Mouse (Mus musculus): ENCODE data around the gene Idnk. TPM values are rescaled to one million over a fixed set of nuclear protein-coding genes. Genes with fewer than 3 reads are reported as not detected.

Gene Idnk
- polyA plus RNA-seq (2015; fragmentation: Nextera tagmentation; extraction: Ambion mirVana): 34.9 and 36.2 TPM in 2 replicates

DNA sequence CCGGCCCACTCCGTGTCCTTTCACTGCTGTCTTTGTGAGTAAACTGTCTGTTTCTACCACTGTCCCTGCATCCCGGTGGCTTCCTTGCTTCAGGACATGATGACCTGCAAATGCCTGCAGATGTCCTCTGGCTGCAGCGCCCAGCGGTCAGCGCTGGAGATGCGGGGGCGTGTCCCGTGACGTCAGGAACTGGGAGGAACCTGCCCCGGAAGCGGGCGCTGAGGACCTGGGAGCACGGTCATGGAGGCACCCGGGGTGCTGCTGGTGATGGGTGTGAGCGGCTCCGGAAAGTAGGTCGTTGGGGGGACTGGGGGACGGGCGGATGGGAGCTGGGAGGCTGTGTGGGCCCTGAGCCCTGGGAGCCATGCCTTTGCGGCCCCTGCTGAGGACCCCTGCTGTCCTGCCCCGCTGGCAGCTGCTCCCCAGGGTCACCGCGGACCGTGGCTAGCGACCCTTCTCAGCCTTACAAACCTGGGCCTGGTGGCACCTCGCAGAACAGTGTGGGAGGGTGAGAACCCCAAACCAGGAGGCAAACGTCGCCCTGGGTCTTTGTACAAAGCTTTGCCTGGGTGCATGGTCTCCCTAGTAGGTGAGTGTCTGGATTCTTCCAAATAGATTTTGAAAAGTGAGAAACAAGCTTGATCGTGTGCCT is at the start of gene Idnk:
Gene Idnk (plus strand): TSS at position 203 of the 652 bp plus-strand sequence.
- ATAC-seq (ENCODE audit: borderline replicate concordance, extremely low read depth, low FRiP score, low TSS enrichment): peak; percentile 94
- peak within 1 kb of the TSS; percentile 70 for H3K9ac ChIP-seq
- H3K27ac ChIP-seq: peak within 1 kb of the TSS; percentile 60
- H3K4me1 ChIP-seq: 0 out of 2 replicates have a peak, but pooled peaks cover 6% of the 10 kb centered on the region
- peak within 1 kb of the TSS; percentile 88 for H3K4me3 ChIP-seq
- under 1% methylated on average over 30 of the region's 30 CpGs for WGBS
- no peaks in the 10 kb centered on the region for H3K27me3 ChIP-seq
- H3K9me3 ChIP-seq: no peaks in the 10 kb centered on the region
- H3K36me3 ChIP-seq: peaks cover 21% of the 10 kb centered on the region; the same call in 1 of the 2 replicates
- H3K4me2 ChIP-seq: peak within 1 kb of the TSS; percentile 98

DNA sequence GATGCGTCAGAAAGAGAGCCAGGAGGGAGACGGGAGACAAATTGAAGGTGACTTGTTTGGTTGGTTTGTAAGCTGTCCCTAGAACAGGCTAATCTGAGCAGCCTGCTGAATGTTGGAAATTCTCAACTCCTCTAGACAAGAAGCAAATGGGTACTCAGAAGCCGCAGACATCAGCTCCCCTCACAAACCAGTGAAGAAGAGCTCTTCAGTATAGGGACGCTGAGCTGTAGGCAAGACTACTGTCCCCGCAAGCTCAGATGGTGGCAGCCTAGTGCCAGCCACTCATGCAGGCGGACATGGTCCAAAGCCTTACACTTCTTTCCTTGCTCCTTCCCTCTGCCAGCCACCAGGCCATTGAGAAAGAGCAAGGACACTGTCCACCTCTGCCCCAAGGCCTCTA is 46.1 kb upstream of the Idnk start:
- Histone ChIP-seq H3K36me3 (no peaks in the 10 kb centered on the region), H3K27me3 (no peaks in the 10 kb centered on the region), H3K4me3 (no peak overlapping the region), H3K4me1 (peaks cover 24% of the 10 kb centered on the region), H3K9me3 (no peaks in the 10 kb centered on the region), H3K4me2 (no peak overlapping the region), H3K9ac (no peak overlapping the region), H3K27ac (no peak overlapping the region)
- 87% methylated on average over 6 of the region's 6 CpGs for WGBS
- no peak for ATAC-seq (ENCODE audit: borderline replicate concordance, extremely low read depth, low FRiP score, low TSS enrichment)

DNA sequence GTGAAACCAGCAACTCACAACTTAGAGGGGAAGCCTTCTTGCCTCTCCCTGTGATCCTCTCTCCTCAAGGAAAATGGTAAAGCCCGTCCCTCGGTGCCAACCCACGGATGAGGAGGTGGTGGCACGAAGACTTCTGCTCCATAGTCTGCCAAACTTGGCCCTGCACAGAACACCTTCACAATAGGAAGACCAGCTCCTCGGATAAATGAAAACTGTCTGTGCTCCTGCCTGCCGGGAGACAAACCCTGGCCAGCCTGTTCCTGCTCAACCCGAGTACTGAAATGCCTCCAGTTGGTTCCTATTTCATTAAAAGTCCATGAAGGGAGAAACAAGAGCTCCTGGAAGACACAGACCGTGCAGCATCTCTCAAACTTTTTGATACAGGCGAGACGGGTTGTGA is 45.3 kb upstream of the Idnk start:
- H3K27ac ChIP-seq: no peak overlapping the region
- peak overlapping the region; percentile 83 for H3K4me2 ChIP-seq
- H3K27me3 ChIP-seq: no peaks in the 10 kb centered on the region
- H3K4me1 ChIP-seq: peaks cover 24% of the 10 kb centered on the region
- 56% methylated on average over 10 of the region's 10 CpGs for WGBS
- peak overlapping the region; percentile 57 for H3K4me3 ChIP-seq
- H3K9me3 ChIP-seq: no peaks in the 10 kb centered on the region
- peak overlapping the region; percentile 51; the same call in 1 of the 2 replicates for H3K9ac ChIP-seq
- ATAC-seq (ENCODE audit: borderline replicate concordance, extremely low read depth, low FRiP score, low TSS enrichment): no peak
- no peaks in the 10 kb centered on the region for H3K36me3 ChIP-seq

DNA sequence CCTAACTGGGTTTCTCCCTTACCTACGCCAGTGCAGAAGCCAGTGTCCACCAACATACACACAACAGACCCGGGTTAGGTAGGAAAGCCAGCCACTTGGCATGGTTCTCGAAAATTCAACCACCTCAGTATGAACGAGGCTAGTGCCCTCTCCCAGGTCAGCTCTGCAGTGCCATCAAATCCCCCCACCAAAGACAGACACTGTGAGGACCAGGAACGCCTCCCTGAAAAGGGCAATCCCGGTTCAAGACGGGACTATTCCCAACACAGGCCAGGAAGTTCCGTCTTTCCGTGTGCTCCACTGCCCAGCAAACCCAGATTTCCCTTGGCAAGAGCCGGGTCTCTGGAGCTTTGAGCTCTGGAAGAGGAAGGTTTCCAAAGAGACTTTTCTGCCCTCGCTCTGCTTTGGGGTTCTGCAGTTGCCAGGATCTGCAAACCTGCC is 44.8 kb upstream of the Idnk start:
- H3K27me3 ChIP-seq: no peaks in the 10 kb centered on the region
- peaks cover 24% of the 10 kb centered on the region for H3K4me1 ChIP-seq
- H3K9ac ChIP-seq: peak overlapping the region; percentile 51
- H3K4me2 ChIP-seq: peak overlapping the region; percentile 83
- no peaks in the 10 kb centered on the region for H3K9me3 ChIP-seq
- H3K4me3 ChIP-seq: peak overlapping the region; percentile 57
- WGBS: 10% methylated on average over 11 of the region's 11 CpGs
- peak overlapping the region; percentile 67; the same call in 1 of the 2 replicates for H3K27ac ChIP-seq
- no peaks in the 10 kb centered on the region for H3K36me3 ChIP-seq
- ATAC-seq (ENCODE audit: borderline replicate concordance, extremely low read depth, low FRiP score, low TSS enrichment): peak; percentile 17; the same call in 1 of the 2 replicates

DNA sequence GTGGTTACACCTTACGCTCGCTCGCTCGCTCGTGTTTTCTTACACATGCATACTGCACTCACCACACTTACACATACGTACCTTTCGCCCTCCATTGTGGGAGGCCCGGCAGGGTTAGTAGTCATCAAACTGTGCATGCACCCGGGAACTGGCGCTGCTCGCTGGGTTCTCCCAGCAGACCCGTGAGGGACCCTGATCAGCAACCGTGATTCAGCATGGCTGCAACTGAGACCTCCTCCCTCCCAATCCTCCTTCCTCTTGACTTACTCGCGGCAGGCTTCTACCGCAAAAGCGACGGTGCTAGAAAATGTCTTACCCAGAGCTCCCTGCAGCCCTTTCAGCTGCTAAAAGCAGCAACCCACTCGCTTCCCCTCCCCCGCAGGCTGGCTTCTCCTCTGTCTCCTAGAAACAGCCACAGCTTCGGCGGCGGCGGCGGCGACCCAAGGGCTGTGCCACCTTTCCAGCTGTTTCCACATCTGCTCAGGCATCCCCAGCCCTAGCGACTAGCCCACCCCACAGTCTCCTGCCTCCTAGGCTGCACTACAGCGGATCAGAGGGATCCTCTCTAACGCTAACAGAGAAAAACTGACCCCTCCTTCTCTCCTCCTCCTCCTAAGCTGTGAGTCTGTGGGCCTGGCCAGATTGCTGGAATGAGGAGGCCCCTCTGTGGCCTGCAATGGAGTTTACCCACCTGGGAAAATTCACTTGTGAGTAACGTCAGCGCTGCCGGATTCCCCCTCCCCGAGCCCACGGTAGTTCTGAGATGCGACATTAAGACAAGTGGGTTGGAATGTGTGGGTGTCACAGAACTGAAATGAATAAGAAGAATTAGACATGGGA is 44.2 kb upstream of the Idnk start, which contains the start of gene Klhl3:
Gene Klhl3 (minus strand): TSS at position 532 of the 840 bp plus-strand sequence.
- H3K27ac ChIP-seq: peak within 1 kb of the TSS; percentile 67
- H3K9me3 ChIP-seq: no peaks in the 10 kb centered on the region
- peak within 1 kb of the TSS; percentile 57 for H3K4me3 ChIP-seq
- peaks cover 24% of the 10 kb centered on the region for H3K4me1 ChIP-seq
- peak; percentile 82; the same call in 1 of the 2 replicates for ATAC-seq (ENCODE audit: borderline replicate concordance, extremely low read depth, low FRiP score, low TSS enrichment)
- H3K36me3 ChIP-seq: no peaks in the 10 kb centered on the region
- under 1% methylated on average over 35 of the region's 35 CpGs for WGBS
- peak within 1 kb of the TSS; percentile 83 for H3K4me2 ChIP-seq
- H3K9ac ChIP-seq: peak within 1 kb of the TSS; percentile 51
- no peaks in the 10 kb centered on the region for H3K27me3 ChIP-seq

DNA sequence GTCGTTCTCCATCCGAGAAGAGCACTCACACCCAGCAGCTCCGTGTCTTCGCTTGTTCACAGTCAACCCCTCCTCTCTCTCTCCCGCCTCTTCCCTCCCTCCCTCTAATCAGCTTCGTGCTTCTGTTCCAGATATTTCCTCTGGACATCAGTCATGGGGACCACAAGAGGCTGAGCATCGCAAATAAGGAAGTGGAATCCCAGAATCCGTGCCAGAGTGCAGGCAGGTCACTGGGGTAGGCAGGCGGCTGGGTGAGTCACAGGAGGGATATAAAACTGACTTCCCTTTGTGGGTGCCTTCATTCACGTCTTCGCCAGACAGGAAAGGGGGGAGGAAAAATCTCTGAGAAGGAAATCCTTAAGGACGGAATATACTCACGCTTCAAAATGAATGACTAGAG is 42.2 kb upstream of the Idnk start:
- peak; percentile 32; the same call in 1 of the 2 replicates for ATAC-seq (ENCODE audit: borderline replicate concordance, extremely low read depth, low FRiP score, low TSS enrichment)
- Histone ChIP-seq H3K9me3 (no peaks in the 10 kb centered on the region), H3K36me3 (no peaks in the 10 kb centered on the region), H3K4me1 (peaks cover 24% of the 10 kb centered on the region), H3K4me3 (no peak overlapping the region), H3K27me3 (no peaks in the 10 kb centered on the region), H3K4me2 (peak overlapping the region; percentile 17; the same call in 1 of the 2 replicates), H3K27ac (no peak overlapping the region), H3K9ac (no peak overlapping the region)
- 24% methylated on average over 13 of the region's 13 CpGs for WGBS

DNA sequence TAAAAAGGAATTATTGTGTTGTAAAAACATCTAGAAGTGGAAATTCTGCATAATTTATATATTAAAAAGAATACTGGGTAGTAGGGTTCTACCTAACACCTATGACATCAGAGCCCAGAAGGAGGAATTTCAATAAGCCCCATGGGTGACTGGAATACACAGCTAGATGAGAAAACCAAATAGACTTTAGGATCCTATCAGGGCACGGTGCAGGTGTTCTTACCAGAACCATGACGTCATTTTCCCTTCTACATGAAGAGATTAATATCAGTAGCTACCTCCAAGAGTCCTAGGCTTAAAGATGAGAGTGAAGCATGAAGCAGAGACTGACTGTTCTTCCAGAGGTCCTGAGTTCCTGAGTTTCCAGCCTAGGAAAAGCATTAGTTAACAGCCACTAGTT is 40.6 kb upstream of the Idnk start:
- H3K36me3 ChIP-seq: no peaks in the 10 kb centered on the region
- no peak for ATAC-seq (ENCODE audit: borderline replicate concordance, extremely low read depth, low FRiP score, low TSS enrichment)
- no peaks in the 10 kb centered on the region for H3K9me3 ChIP-seq
- H3K27ac ChIP-seq: no peak overlapping the region
- no peak overlapping the region for H3K4me3 ChIP-seq
- 65% methylated on average over 2 of the region's 2 CpGs for WGBS
- H3K9ac ChIP-seq: no peak overlapping the region
- peaks cover 25% of the 10 kb centered on the region for H3K4me1 ChIP-seq
- no peak overlapping the region for H3K4me2 ChIP-seq
- no peaks in the 10 kb centered on the region for H3K27me3 ChIP-seq

DNA sequence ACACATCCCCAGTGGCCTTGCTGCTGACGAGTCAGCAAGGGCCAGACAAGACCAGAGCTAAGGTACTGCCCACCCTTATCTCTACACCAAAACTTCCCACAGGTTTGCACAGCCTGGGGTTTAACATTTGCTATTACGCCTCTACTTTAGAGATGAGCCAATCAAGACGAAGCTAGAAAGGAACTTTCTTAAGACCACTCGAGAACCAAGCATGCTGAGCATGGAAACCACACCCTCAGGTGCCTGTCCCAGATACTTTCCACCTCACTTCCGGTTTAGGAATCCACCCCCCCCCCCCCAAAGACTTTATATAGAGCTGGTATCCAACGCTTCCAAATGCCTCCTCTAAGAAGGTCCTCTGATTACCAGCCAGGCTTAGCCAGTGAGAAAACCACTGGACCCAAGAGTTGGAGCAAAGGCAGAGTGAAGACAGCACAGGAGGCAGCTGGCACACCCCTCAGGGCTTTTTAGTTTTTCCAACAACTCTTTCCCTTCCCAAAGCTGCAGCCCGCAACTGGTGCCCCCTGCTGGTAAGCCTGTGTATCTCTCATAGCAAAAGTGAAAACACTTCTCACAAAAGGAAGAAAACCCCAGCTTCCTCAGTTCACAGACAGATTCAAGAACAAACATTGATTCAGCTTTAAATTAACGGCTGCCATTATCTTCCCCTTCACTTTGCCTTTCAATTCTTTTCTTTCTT is 40.0 kb upstream of the Idnk start:
- Histone ChIP-seq H3K9me3 (no peaks in the 10 kb centered on the region), H3K9ac (no peak overlapping the region), H3K27me3 (no peaks in the 10 kb centered on the region), H3K4me2 (no peak overlapping the region), H3K36me3 (no peaks in the 10 kb centered on the region), H3K4me1 (peaks cover 22% of the 10 kb centered on the region), H3K27ac (no peak overlapping the region), H3K4me3 (no peak overlapping the region)
- 53% methylated on average over 8 of the region's 8 CpGs for WGBS
- no peak for ATAC-seq (ENCODE audit: borderline replicate concordance, extremely low read depth, low FRiP score, low TSS enrichment)

DNA sequence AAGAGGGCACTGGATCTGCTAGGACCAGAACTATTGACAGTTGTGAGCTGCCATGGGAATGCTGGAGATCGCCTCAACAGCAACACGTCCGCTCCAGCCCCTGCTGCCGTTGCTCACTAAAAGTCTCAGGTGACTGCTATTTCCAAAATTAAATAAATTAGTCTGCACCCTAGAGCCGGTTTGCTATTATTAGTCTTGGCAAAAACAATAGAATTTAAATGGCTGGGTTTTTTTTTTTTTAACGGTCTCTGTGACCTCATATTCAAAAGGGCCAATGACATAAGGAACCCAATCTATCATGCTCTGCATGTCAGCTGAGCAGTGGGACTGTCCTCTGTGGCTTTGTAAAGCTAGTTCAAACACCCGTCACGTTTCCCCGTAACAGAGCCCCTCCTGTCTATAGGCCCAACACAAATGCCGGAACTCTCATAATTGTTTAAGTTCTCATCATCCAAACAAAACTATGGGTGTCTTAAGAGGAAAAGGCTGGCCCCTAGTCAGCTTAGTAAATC is 34.6 kb upstream of the Idnk start:
- peak overlapping the region; percentile 45; the same call in 1 of the 2 replicates for H3K27ac ChIP-seq
- H3K4me2 ChIP-seq: no peak overlapping the region
- 47% methylated on average over 10 of the region's 10 CpGs for WGBS
- no peaks in the 10 kb centered on the region for H3K36me3 ChIP-seq
- H3K4me1 ChIP-seq: peaks cover 40% of the 10 kb centered on the region
- H3K27me3 ChIP-seq: no peaks in the 10 kb centered on the region
- no peaks in the 10 kb centered on the region for H3K9me3 ChIP-seq
- no peak overlapping the region for H3K9ac ChIP-seq
- ATAC-seq (ENCODE audit: borderline replicate concordance, extremely low read depth, low FRiP score, low TSS enrichment): no peak
- H3K4me3 ChIP-seq: no peak overlapping the region

DNA sequence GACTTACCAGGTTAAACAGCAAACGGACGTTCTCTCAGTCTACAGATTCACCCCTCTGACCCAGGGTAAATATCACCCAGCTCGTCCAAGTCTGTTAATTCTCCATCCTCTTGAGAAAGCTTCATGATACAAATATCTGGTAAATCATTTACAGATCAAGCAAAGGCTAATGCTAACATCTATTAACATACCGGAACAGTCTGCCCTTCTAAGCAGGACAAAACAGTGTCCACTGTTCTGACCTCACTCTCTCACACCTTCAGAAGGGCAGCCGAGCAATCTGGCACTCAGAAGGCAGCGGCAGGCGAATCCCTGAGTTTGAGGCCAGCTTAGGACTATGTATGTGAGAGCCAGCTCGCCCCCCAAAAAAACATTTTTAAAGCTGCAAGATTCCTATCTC is 34.1 kb upstream of the Idnk start:
- no peak overlapping the region for H3K4me3 ChIP-seq
- no peaks in the 10 kb centered on the region for H3K36me3 ChIP-seq
- H3K4me1 ChIP-seq: peaks cover 40% of the 10 kb centered on the region
- peak overlapping the region; percentile 29; the same call in 1 of the 2 replicates for H3K27ac ChIP-seq
- no peaks in the 10 kb centered on the region for H3K27me3 ChIP-seq
- no peaks in the 10 kb centered on the region for H3K9me3 ChIP-seq
- no peak for ATAC-seq (ENCODE audit: borderline replicate concordance, extremely low read depth, low FRiP score, low TSS enrichment)
- H3K9ac ChIP-seq: no peak overlapping the region; the same call in 1 of the 2 replicates
- 27% methylated on average over 8 of the region's 8 CpGs for WGBS
- H3K4me2 ChIP-seq: no peak overlapping the region

DNA sequence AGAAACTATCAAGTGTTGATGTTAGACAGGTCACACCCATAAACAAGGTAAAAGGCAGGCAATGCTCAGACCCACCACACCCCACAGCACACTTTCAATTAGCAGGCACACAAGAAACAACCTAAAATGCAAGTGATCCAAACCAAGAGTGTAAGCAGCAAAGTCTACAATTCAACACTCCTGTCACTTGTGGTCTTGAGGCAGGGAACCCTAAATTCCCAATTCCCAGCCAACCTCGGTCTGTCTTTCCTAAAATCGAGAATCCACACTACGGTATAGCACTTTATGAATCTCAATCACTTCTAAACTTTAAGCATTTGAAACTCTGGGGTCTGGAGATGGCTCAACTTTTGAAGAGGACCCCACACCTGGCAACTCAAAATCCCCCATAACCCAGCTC is 33.2 kb upstream of the Idnk start:
- WGBS: 81% methylated on average over 3 of the region's 3 CpGs
- no peak overlapping the region for H3K9ac ChIP-seq
- no peak overlapping the region; the same call in 1 of the 2 replicates for H3K4me2 ChIP-seq
- H3K9me3 ChIP-seq: no peaks in the 10 kb centered on the region
- peaks cover 40% of the 10 kb centered on the region for H3K4me1 ChIP-seq
- no peak for ATAC-seq (ENCODE audit: borderline replicate concordance, extremely low read depth, low FRiP score, low TSS enrichment)
- H3K27ac ChIP-seq: no peak overlapping the region
- no peak overlapping the region for H3K4me3 ChIP-seq
- H3K27me3 ChIP-seq: no peaks in the 10 kb centered on the region
- H3K36me3 ChIP-seq: no peaks in the 10 kb centered on the region

Measured in lung, embryonic 15.5 days (tissue).